Mouse (Mus musculus) stomach, postnatal 0 days (tissue): Measurements from ENCODE around the gene Taf6.

Experiments
- CTCF ChIP-seq: IDR thresholded peaks from 2 replicates; pipeline ENCODE4 v1.5.1; 2016; ENCODE audit warnings: antibody characterized with exemption, low read depth, mild to moderate bottlenecking, moderate library complexity
- EP300 ChIP-seq: optimal IDR thresholded peaks from 2 replicates; pipeline ENCODE3; 2016; ENCODE audit warnings: antibody characterized with exemption

GRCm38 (mm10) chr5:138160224-138160762 lies 27.0 kb downstream of the Taf6 start:
- no peak for TF ChIP-seq CTCF
- TF ChIP-seq EP300: no peak
